Mouse (Mus musculus): ENCODE data around the gene N4bp2l2.

N4bp2l2 gene

GRCm38 (mm10) chr5:150566226-150566625 is 99.8 kb downstream of the N4bp2l2 start:
- peak; percentile 78 for DNase-seq (ENCODE audit: low read depth, low spot score)

- DNase-seq (ENCODE audit: low read depth, low spot score): no peak
Observed at GRCm38 (mm10) chr5:150564426-150564825, 101.6 kb downstream of the N4bp2l2 start.

GRCm38 (mm10) chr5:150561783-150562182 is 104.2 kb downstream of the N4bp2l2 start:
- no peak for DNase-seq (ENCODE audit: low read depth, low spot score)

- no peak for DNase-seq (ENCODE audit: low read depth, low spot score)
Observed at GRCm38 (mm10) chr5:150561376-150561775, 104.6 kb downstream of the N4bp2l2 start.

GRCm38 (mm10) chr5:150560851-150561250 is 105.1 kb downstream of the N4bp2l2 start:
- DNase-seq (ENCODE audit: low read depth, low spot score): no peak

- DNase-seq (ENCODE audit: low read depth, low spot score): no peak
Observed at GRCm38 (mm10) chr5:150559519-150560103, 106.4 kb downstream of the N4bp2l2 start.
